Mouse (Mus musculus): ENCODE measurements around the gene Dgcr8. TPM values are rescaled to one million over a fixed set of nuclear protein-coding genes. Genes with fewer than 3 reads are reported as not detected.

Dgcr8 gene
- polyA plus RNA-seq, 1 experiment from 2014 or later: 32.2 TPM

- ATAC-seq (ENCODE audit: borderline replicate concordance, extremely low read depth, low FRiP score, low TSS enrichment): peak; percentile 90
- Histone ChIP-seq H3K4me3 (peak overlapping the region; percentile 94), H3K9ac (peak overlapping the region; percentile 96), H3K4me1 (peaks cover 22% of the 10 kb centered on the region), H3K36me3 (peaks cover 22% of the 10 kb centered on the region), H3K9me3 (no peaks in the 10 kb centered on the region), H3K27ac (peak overlapping the region; percentile 95), H3K4me2 (peak overlapping the region; percentile 91), H3K27me3 (no peaks in the 10 kb centered on the region)
- WGBS: 0% methylated on average over 24 of the region's 31 CpGs
Measured at GRCm38 (mm10) chr16:18288581-18289061, 425 bp downstream of the Dgcr8 start.

GRCm38 (mm10) chr16:18288166-18288565, 880 bp downstream of the Dgcr8 start:
- Histone ChIP-seq H3K27ac (peak overlapping the region; percentile 95; the same call in 1 of the 2 replicates), H3K9me3 (no peaks in the 10 kb centered on the region), H3K4me2 (peak overlapping the region; percentile 91), H3K36me3 (peaks cover 26% of the 10 kb centered on the region), H3K4me3 (peak overlapping the region; percentile 94), H3K27me3 (no peaks in the 10 kb centered on the region), H3K9ac (peak overlapping the region; percentile 96), H3K4me1 (peaks cover 22% of the 10 kb centered on the region)
- no peak for ATAC-seq (ENCODE audit: borderline replicate concordance, extremely low read depth, low FRiP score, low TSS enrichment)
- WGBS: 3% methylated on average over 4 of the region's 4 CpGs

GRCm38 (mm10) chr16:18275166-18275565, 13.9 kb downstream of the Dgcr8 start:
- Histone ChIP-seq H3K4me3 (no peak overlapping the region), H3K27me3 (no peaks in the 10 kb centered on the region), H3K9ac (no peak overlapping the region), H3K4me2 (no peak overlapping the region), H3K9me3 (no peaks in the 10 kb centered on the region), H3K36me3 (peaks cover 92% of the 10 kb centered on the region), H3K4me1 (no peaks in the 10 kb centered on the region), H3K27ac (no peak overlapping the region)
- ATAC-seq (ENCODE audit: borderline replicate concordance, extremely low read depth, low FRiP score, low TSS enrichment): no peak
- 90% methylated on average over 2 of the region's 2 CpGs for WGBS

DNA sequence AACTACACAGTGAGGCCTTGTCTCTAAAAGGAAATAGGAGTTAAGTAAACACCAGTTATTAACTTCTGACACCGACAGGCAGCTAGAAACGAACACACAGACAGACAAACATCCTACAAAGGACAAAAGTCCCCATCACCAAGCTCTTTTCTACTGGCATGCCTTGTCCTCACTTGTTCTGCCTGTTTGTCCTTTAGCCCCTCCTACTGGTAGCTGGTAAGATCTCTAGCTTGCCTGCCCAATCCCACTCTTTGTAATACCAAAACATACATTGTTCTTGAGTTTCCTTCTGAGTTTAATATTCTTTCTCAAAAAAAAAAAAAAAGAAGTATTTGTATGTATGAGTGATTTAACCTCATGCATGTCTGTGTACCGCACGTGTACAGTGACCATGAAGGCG, 20.9 kb downstream of the Dgcr8 start:
- H3K9me3 ChIP-seq: no peaks in the 10 kb centered on the region
- 84% methylated on average over 5 of the region's 5 CpGs for WGBS
- H3K4me3 ChIP-seq: no peak overlapping the region
- H3K27me3 ChIP-seq: no peaks in the 10 kb centered on the region
- H3K36me3 ChIP-seq: peaks cover 85% of the 10 kb centered on the region
- no peak overlapping the region for H3K27ac ChIP-seq
- no peak overlapping the region for H3K4me2 ChIP-seq
- H3K4me1 ChIP-seq: no peaks in the 10 kb centered on the region
- no peak for ATAC-seq (ENCODE audit: borderline replicate concordance, extremely low read depth, low FRiP score, low TSS enrichment)
- H3K9ac ChIP-seq: no peak overlapping the region

GRCm38 (mm10) chr16:18265024-18265423, 24.0 kb downstream of the Dgcr8 start:
- H3K36me3 ChIP-seq: peaks cover 82% of the 10 kb centered on the region
- ATAC-seq (ENCODE audit: borderline replicate concordance, extremely low read depth, low FRiP score, low TSS enrichment): no peak
- 88% methylated on average over 2 of the region's 2 CpGs for WGBS
- H3K4me1 ChIP-seq: no peaks in the 10 kb centered on the region
- no peak overlapping the region for H3K27ac ChIP-seq
- no peaks in the 10 kb centered on the region for H3K27me3 ChIP-seq
- no peak overlapping the region for H3K4me3 ChIP-seq
- no peak overlapping the region for H3K9ac ChIP-seq
- no peak overlapping the region for H3K4me2 ChIP-seq
- no peaks in the 10 kb centered on the region for H3K9me3 ChIP-seq

- Histone ChIP-seq H3K27me3 (no peaks in the 10 kb centered on the region), H3K4me1 (no peaks in the 10 kb centered on the region), H3K36me3 (peaks cover 93% of the 10 kb centered on the region), H3K27ac (no peak within 1 kb of the TSS), H3K4me2 (no peak within 1 kb of the TSS), H3K4me3 (no peak within 1 kb of the TSS), H3K9ac (no peak within 1 kb of the TSS), H3K9me3 (no peaks in the 10 kb centered on the region)
- no peak for ATAC-seq (ENCODE audit: borderline replicate concordance, extremely low read depth, low FRiP score, low TSS enrichment)
- WGBS: 92% methylated on average over 2 of the region's 2 CpGs
Measured at GRCm38 (mm10) chr16:18258221-18258620, 30.8 kb downstream of the Dgcr8 start, which contains the start of gene Gm49776. Gm49776 (minus strand) TSS chr16:18258321.

DNA sequence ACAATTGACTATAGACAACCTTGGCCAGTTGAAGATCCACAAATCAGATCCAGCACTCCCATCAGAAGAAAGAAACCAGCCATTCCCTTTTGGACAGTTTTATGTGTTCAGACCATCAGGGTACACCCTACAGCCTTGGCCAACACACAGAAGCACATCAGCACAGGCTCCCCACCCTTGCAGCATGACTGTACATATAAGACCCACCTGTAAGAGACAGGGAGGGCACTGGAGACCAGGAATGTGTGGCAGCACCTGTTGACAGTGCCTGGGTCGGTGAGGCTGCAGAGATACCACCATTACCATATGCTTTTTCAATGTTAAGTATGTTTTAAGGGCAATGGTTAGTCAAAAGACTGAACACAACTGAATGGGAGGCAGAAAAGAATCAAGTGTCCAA, 35.2 kb downstream of the Dgcr8 start:
- Histone ChIP-seq H3K36me3 (peaks cover 79% of the 10 kb centered on the region), H3K27ac (no peak overlapping the region), H3K9ac (no peak overlapping the region), H3K27me3 (no peaks in the 10 kb centered on the region), H3K9me3 (no peaks in the 10 kb centered on the region), H3K4me3 (no peak overlapping the region), H3K4me1 (peaks cover 20% of the 10 kb centered on the region), H3K4me2 (no peak overlapping the region)
- 68% methylated on average over 1 of the region's 1 CpGs for WGBS
- no peak for ATAC-seq (ENCODE audit: borderline replicate concordance, extremely low read depth, low FRiP score, low TSS enrichment)

DNA sequence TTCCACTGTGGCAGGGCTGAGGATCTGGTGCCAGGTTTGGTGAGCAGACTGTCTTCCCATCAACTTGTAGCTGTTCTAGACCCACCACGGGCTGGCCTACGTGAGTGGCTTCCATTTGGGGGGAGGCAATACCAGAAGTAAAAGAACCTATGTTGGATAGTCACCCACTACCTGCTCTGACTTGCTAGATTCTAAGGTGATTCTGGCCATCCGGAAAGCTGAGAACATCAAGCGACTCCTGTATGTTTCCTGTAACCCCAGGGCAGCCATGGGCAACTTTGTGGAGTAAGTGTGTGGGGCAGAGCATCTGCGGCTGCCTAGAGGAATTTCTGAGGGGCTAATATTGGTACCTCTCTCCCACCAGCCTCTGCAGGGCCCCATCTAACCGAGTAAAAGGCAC, 36.3 kb downstream of the Dgcr8 start:
- 83% methylated on average over 6 of the region's 6 CpGs for WGBS
- no peak for ATAC-seq (ENCODE audit: borderline replicate concordance, extremely low read depth, low FRiP score, low TSS enrichment)
- Histone ChIP-seq H3K27ac (no peak overlapping the region), H3K36me3 (peaks cover 68% of the 10 kb centered on the region), H3K4me1 (peaks cover 20% of the 10 kb centered on the region), H3K4me2 (no peak overlapping the region), H3K9ac (no peak overlapping the region), H3K4me3 (no peak overlapping the region), H3K9me3 (no peaks in the 10 kb centered on the region), H3K27me3 (no peaks in the 10 kb centered on the region)

DNA sequence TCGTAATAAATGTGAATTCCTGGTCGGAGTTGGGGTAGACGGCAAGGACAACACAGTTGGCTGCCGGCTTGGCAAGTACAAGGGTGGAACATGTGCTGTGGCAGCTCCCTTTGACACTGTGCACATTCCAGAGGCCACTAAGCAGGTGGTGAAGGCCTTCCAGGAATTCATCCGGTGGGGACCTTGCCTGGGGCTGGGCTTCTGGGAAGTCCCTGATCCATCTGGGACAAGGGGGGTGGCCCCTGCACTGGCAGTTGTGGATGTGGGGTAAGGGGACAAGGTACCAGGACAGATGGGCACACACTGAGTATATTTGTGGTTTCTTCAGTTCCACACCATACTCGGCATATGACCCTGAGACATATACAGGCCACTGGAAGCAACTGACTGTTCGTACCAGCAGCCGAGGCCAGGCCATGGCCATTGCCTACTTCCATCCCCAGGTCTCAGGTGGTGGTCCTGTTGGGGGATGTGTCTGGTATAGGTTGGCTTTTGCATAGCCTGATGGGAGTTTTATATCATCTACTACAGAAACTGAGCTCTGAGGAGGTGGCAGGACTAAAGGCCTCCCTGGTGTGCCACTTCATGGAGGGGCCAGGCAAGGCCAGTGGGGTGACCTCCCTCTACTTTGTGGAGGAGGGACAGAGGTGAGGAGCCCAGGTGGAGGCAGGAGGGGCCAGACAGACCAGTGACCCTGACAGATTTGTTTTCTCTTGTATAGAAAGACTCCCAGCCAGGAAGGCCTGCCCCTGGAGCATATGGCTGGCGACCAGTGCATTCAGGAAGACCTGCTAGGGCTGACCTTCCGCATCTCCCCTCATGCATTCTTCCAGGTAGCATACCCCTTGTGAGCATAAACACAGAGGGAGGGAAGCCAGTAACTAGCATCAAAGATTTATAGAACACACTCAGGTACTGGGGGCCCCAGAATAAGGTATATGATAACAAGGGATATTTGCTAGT, 37.9 kb downstream of the Dgcr8 start:
- 52% methylated on average over 10 of the region's 10 CpGs for WGBS
- Histone ChIP-seq H3K4me2 (peak overlapping the region; percentile 85), H3K4me1 (peaks cover 32% of the 10 kb centered on the region), H3K27ac (no peak overlapping the region), H3K9ac (peak overlapping the region; percentile 94), H3K27me3 (no peaks in the 10 kb centered on the region), H3K4me3 (peak overlapping the region; percentile 95), H3K36me3 (peaks cover 60% of the 10 kb centered on the region), H3K9me3 (no peaks in the 10 kb centered on the region)
- no peak for ATAC-seq (ENCODE audit: borderline replicate concordance, extremely low read depth, low FRiP score, low TSS enrichment)

GRCm38 (mm10) chr16:18250231-18250630, 38.8 kb downstream of the Dgcr8 start:
- ATAC-seq (ENCODE audit: borderline replicate concordance, extremely low read depth, low FRiP score, low TSS enrichment): no peak
- H3K27me3 ChIP-seq: no peaks in the 10 kb centered on the region
- no peak overlapping the region for H3K27ac ChIP-seq
- no peaks in the 10 kb centered on the region for H3K9me3 ChIP-seq
- peak overlapping the region; percentile 95 for H3K4me3 ChIP-seq
- H3K4me2 ChIP-seq: peak overlapping the region; percentile 85
- peaks cover 32% of the 10 kb centered on the region for H3K4me1 ChIP-seq
- H3K9ac ChIP-seq: peak overlapping the region; percentile 94
- peaks cover 61% of the 10 kb centered on the region for H3K36me3 ChIP-seq
- 44% methylated on average over 4 of the region's 4 CpGs for WGBS

DNA sequence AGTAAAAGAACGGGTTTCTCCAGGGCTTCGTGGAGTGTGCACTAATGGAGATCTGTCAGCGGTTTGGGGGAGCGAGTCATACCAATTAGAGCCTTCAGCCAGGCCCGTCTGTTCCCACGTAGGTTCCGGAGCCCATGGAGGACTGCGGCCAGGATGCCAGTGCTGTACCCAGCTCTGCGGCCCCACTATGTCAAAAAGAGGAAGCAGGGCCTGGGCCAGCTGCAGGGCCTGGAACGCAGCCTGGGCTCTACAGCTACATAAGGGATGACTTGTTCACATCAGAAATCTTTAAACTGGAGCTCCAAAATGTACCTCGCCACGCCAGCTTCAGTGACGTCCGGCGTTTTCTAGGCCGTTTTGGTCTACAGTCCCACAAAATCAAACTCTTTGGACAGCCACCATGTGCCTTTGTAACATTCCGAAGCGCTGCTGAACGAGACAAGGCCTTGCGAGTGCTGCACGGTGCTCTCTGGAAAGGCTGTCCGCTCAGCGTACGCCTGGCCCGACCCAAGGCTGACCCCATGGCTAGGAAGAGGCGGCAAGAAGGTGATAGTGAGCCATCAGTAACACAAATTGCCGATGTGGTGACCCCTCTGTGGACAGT, 39.6 kb downstream of the Dgcr8 start:
- Histone ChIP-seq H3K9ac (peak overlapping the region; percentile 94), H3K36me3 (peaks cover 61% of the 10 kb centered on the region), H3K4me2 (peak overlapping the region; percentile 85), H3K4me3 (peak overlapping the region; percentile 95), H3K4me1 (peaks cover 32% of the 10 kb centered on the region), H3K27ac (peak overlapping the region; percentile 93), H3K27me3 (no peaks in the 10 kb centered on the region), H3K9me3 (no peaks in the 10 kb centered on the region)
- WGBS: 1% methylated on average over 27 of the region's 27 CpGs
- ATAC-seq (ENCODE audit: borderline replicate concordance, extremely low read depth, low FRiP score, low TSS enrichment): no peak; the same call in 1 of the 2 replicates
